Mouse (Mus musculus) MEL (cell line): ENCODE measurements around the gene Mapkap1.

ENCODE experiments used
- CTCF ChIP-seq, 3 experiments: IDR thresholded peaks in 2 of 3; conservative IDR thresholded peaks in 1 of 3; 2 replicates each; pipeline ENCODE4 v1.5.1; 2011 to 2012; ENCODE audit warnings: low read length in 3 of 3, low read depth in 2 of 3, mild to moderate bottlenecking in 2 of 3, improper control_type of control experiment in 1 of 3, inconsistent platforms in 1 of 3, mixed read lengths in 1 of 3, moderate library complexity in 1 of 3; ENCODE audit not compliant: control insufficient read depth in 1 of 3, insufficient read depth in 1 of 3, poor library complexity in 1 of 3, severe bottlenecking in 1 of 3
- GATA1 ChIP-seq: IDR thresholded peaks from 2 replicates; pipeline ENCODE4 v1.6.1; 2011; ENCODE audit warnings: low read depth, low read length, improper control_type of control experiment
- NELFE ChIP-seq: IDR thresholded peaks from 2 replicates; pipeline ENCODE4 v1.6.1; 2011; ENCODE audit warnings: low read depth, low read length, improper control_type of control experiment
- POLR2A ChIP-seq, 2 experiments: IDR thresholded peaks; 2 replicates each; pipeline ENCODE4 v1.6.1; 2011 to 2012; ENCODE audit warnings: low read length in 2 of 2, mild to moderate bottlenecking in 2 of 2, control low read depth in 1 of 2, improper control_type of control experiment in 1 of 2, low read depth in 1 of 2, moderate library complexity in 1 of 2; ENCODE audit not compliant: control insufficient read depth in 1 of 2, insufficient read depth in 1 of 2, poor library complexity in 1 of 2
- SIN3A ChIP-seq: IDR thresholded peaks from 2 replicates; pipeline ENCODE4 v1.6.1; 2012; ENCODE audit warnings: low read length, improper control_type of control experiment, inconsistent platforms

- TF ChIP-seq POLR2A (IDR thresholded peaks at IDR 0.05; ENCODE audit: control insufficient read depth in 1 of 2, insufficient read depth in 1 of 2, low read depth in 1 of 2, low read length in 2 of 2, poor library complexity in 1 of 2) = no peak
- no peak for TF ChIP-seq SIN3A
- no peak for TF ChIP-seq GATA1
- TF ChIP-seq CTCF (IDR thresholded peaks at IDR 0.05 in 2 of 3, conservative IDR thresholded peaks at IDR 0.05 in 1 of 3; ENCODE audit: control insufficient read depth in 1 of 3, insufficient read depth in 1 of 3, low read depth in 2 of 3, low read length in 3 of 3, poor library complexity in 1 of 3, severe bottlenecking in 1 of 3) = no peak
- no peak for TF ChIP-seq NELFE
Observed at GRCm38 (mm10) chr2:34544646-34545395, 138.2 kb downstream of the Mapkap1 start.
